Mouse (Mus musculus) erythroblast, embryonic 14.5 days (primary cell): Measurements from ENCODE around the gene F9.

ENCODE experiments used
- GATA1 ChIP-seq: IDR thresholded peaks from 2 replicates; pipeline ENCODE4 v1.6.1; 2012; ENCODE audit warnings: low read length, inconsistent platforms, mixed read lengths
- TAL1 ChIP-seq: IDR thresholded peaks from 3 replicates; pipeline ENCODE4 v1.6.1; 2012; ENCODE audit warnings: low read length, inconsistent platforms, mixed read lengths

DNA sequence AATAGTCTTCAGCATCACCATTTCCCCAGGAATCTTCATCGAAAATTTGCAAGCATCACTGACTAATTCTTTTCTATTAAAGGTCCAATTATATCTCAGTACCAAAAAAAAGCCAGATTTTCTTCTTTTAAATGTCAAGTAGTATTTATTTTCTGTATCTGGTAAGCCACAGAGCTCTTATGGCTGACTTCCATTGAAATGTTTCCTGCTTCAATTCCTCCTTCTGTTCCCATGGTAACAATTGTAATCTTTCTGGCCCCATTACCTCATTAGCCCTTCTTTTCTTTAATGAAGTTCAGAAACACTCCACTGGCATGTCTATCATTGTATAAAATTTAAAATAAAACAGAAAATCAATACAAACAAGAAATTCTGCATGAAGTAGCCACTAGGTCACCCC is 76.1 kb downstream of the F9 start:
- TF ChIP-seq GATA1, result no peak
- no peak for TF ChIP-seq TAL1
